Mouse (Mus musculus): ENCODE measurements around the gene Lxn.

GRCm38 (mm10) chr3:67462015-67462414, 1.7 kb downstream of the Lxn start:
- TF ChIP-seq CTCF (IDR thresholded peaks at IDR 0.05; ENCODE audit: low read depth, low read length) (no peak), POLR2A (IDR thresholded peaks at IDR 0.05; ENCODE audit: borderline replicate concordance, low read depth, low read length) (no peak)
